In genomic region chr16:84973446-84974175, GRCm38 (mm10) we compare ENCODE assay signal across 18 mouse cellular contexts.
DNase-seq lines count a peak whose midpoint lies in the region; ATAC-seq and TF ChIP-seq lines count a peak whose summit lies in the region.
"Had no signal": no experiment of that assay in that cellular context is flagged by ENCODE, and none has a peak within 500 bp of the region (broad histone marks: within the 10 kb centered on the region; RNA-seq: fewer than 3 reads in every experiment).

No protein-coding gene starts in this region.

- H3K4me1 ChIP-seq in heart, embryonic 10.5 days: peaks cover 16% of the 10 kb centered on the region
- no peaks in the 10 kb centered on the region for H3K4me1 ChIP-seq in liver, postnatal 0 days (ENCODE audit: insufficient read depth)
- no peaks in the 10 kb centered on the region; the same call in 1 of the 2 replicates for H3K4me1 ChIP-seq in liver, embryonic 11.5 days (replicated peaks; ENCODE audit: control insufficient read depth, insufficient read depth, low read length)
- H3K4me1 ChIP-seq in heart, embryonic 11.5 days (ENCODE audit: control insufficient read depth, insufficient read depth, low read length): peaks cover 20% of the 10 kb centered on the region; the same call in 1 of the 2 replicates
- peaks cover 16% of the 10 kb centered on the region for H3K4me1 ChIP-seq in heart, embryonic 15.5 days (replicated peaks)
- H3K4me1 ChIP-seq: neural tube, embryonic 12.5 days had no signal

- 0 out of 2 replicates have a peak, but pooled peaks have one; percentile 28 for TF ChIP-seq EP300 in liver, postnatal 0 days (IDR thresholded peaks at IDR 0.05; ENCODE audit: low read depth)

- H3K9ac ChIP-seq in liver, postnatal 0 days (replicated peaks): no peak overlapping the region
- H3K9ac ChIP-seq in liver, embryonic 11.5 days (ENCODE audit: low read depth, low read length): no peak overlapping the region
- no peak overlapping the region for H3K9ac ChIP-seq in heart, embryonic 11.5 days (ENCODE audit: low read depth, low read length)
- no peak overlapping the region for H3K9ac ChIP-seq in heart, embryonic 15.5 days
- H3K9ac ChIP-seq: forebrain, embryonic 15.5 days; liver, embryonic 14.5 days; midbrain, embryonic 15.5 days; neural tube, embryonic 12.5 days had no signal

- ATAC-seq in liver, postnatal 0 days: no peak
- no peak for ATAC-seq in liver, embryonic 11.5 days (replicated peaks; ENCODE audit: low FRiP score)
- ATAC-seq in heart, embryonic 11.5 days (replicated peaks; ENCODE audit: insufficient number of reproducible peaks, low FRiP score, low TSS enrichment): no peak
- peak; percentile 70 for ATAC-seq in heart, embryonic 15.5 days (replicated peaks; ENCODE audit: insufficient number of reproducible peaks, insufficient read depth, low FRiP score, low read depth)
- ATAC-seq: forebrain, embryonic 15.5 days; midbrain, embryonic 15.5 days had no signal

- 88% methylated on average over 15 of the region's 15 CpGs for WGBS in heart, embryonic 10.5 days
- WGBS in liver, postnatal 0 days (ENCODE audit: insufficient replicate concordance): 87% methylated on average over 15 of the region's 15 CpGs
- WGBS in liver, embryonic 11.5 days: 89% methylated on average over 15 of the region's 15 CpGs
- 91% methylated on average over 15 of the region's 15 CpGs for WGBS in heart, embryonic 11.5 days (ENCODE audit: insufficient replicate concordance)
- 86% methylated on average over 15 of the region's 15 CpGs for WGBS in heart, embryonic 15.5 days

- no peak overlapping the region for H3K4me3 ChIP-seq in heart, embryonic 10.5 days
- H3K4me3 ChIP-seq in liver, postnatal 0 days (ENCODE audit: low read depth, low read length): no peak overlapping the region
- H3K4me3 ChIP-seq in liver, embryonic 11.5 days (ENCODE audit: low read depth, low read length): no peak overlapping the region
- no peak overlapping the region for H3K4me3 ChIP-seq in heart, embryonic 11.5 days (ENCODE audit: low read depth, low read length)
- no peak overlapping the region for H3K4me3 ChIP-seq in heart, embryonic 15.5 days
- H3K4me3 ChIP-seq: embryonic facial prominence, embryonic 10.5 days; erythroblast, embryonic 14.5 days; forebrain, embryonic 15.5 days; midbrain, embryonic 15.5 days; neural tube, embryonic 12.5 days had no signal

- H3K27me3 ChIP-seq in heart, embryonic 10.5 days (ENCODE audit: insufficient read depth, poor library complexity, severe bottlenecking): no peaks in the 10 kb centered on the region
- no peaks in the 10 kb centered on the region for H3K27me3 ChIP-seq in liver, postnatal 0 days (ENCODE audit: insufficient read depth, low read length)
- H3K27me3 ChIP-seq in liver, embryonic 11.5 days (replicated peaks; ENCODE audit: control insufficient read depth, insufficient read depth, low read length): no peaks in the 10 kb centered on the region
- no peaks in the 10 kb centered on the region for H3K27me3 ChIP-seq in heart, embryonic 11.5 days (ENCODE audit: control insufficient read depth, insufficient read depth, low read length)
- H3K27me3 ChIP-seq in heart, embryonic 15.5 days: no peaks in the 10 kb centered on the region
- H3K27me3 ChIP-seq: forebrain, embryonic 15.5 days; midbrain, embryonic 15.5 days; neural tube, embryonic 12.5 days had no signal

- intact Hi-C loops in heart, postnatal 14 days (cut with DNase I): no loop called here

- H3K4me2 ChIP-seq in liver, postnatal 0 days (ENCODE audit: low read depth, low read length): no peak overlapping the region
- H3K4me2 ChIP-seq in liver, embryonic 11.5 days: no peak overlapping the region
- no peak overlapping the region for H3K4me2 ChIP-seq in heart, embryonic 11.5 days
- no peak overlapping the region for H3K4me2 ChIP-seq in heart, embryonic 15.5 days
- H3K4me2 ChIP-seq: forebrain, embryonic 15.5 days; midbrain, embryonic 15.5 days; neural tube, embryonic 12.5 days had no signal

- H3K27ac ChIP-seq in heart, embryonic 10.5 days: peak overlapping the region; percentile 70; the same call in 1 of the 2 replicates
- H3K27ac ChIP-seq in liver, postnatal 0 days (ENCODE audit: low read depth): 0 out of 2 replicates have a peak overlapping the region, but pooled peaks have one; percentile 12
- no peak overlapping the region for H3K27ac ChIP-seq in liver, embryonic 11.5 days (ENCODE audit: low read depth, low read length)
- 0 out of 2 replicates have a peak overlapping the region, but pooled peaks have one; percentile 41 for H3K27ac ChIP-seq in heart, embryonic 11.5 days (ENCODE audit: low read depth, low read length)
- H3K27ac ChIP-seq in heart, embryonic 15.5 days: peak overlapping the region; percentile 63
- H3K27ac ChIP-seq: embryonic facial prominence, embryonic 10.5 days; forebrain, embryonic 15.5 days; liver, embryonic 14.5 days; midbrain, embryonic 15.5 days; neural tube, embryonic 12.5 days had no signal

- H3K9me3 ChIP-seq in heart, embryonic 10.5 days: no peaks in the 10 kb centered on the region
- H3K9me3 ChIP-seq in liver, postnatal 0 days (ENCODE audit: low read length): no peaks in the 10 kb centered on the region
- H3K9me3 ChIP-seq in liver, embryonic 11.5 days (ENCODE audit: control insufficient read depth, low read length): no peaks in the 10 kb centered on the region
- H3K9me3 ChIP-seq in heart, embryonic 11.5 days (replicated peaks; ENCODE audit: control insufficient read depth, low read length): no peaks in the 10 kb centered on the region
- no peaks in the 10 kb centered on the region for H3K9me3 ChIP-seq in heart, embryonic 15.5 days (replicated peaks)
- H3K9me3 ChIP-seq: embryonic facial prominence, embryonic 10.5 days; forebrain, embryonic 15.5 days; midbrain, embryonic 15.5 days; neural tube, embryonic 12.5 days had no signal

- peaks cover 49% of the 10 kb centered on the region for H3K36me3 ChIP-seq in heart, embryonic 10.5 days
- H3K36me3 ChIP-seq in liver, postnatal 0 days (replicated peaks; ENCODE audit: insufficient read depth, low read length): peaks cover 3% of the 10 kb centered on the region; the same call in 1 of the 2 replicates
- H3K36me3 ChIP-seq in liver, embryonic 11.5 days (ENCODE audit: control insufficient read depth, insufficient read depth, low read length): no peaks in the 10 kb centered on the region
- peaks cover 7% of the 10 kb centered on the region for H3K36me3 ChIP-seq in heart, embryonic 11.5 days (ENCODE audit: control insufficient read depth, insufficient read depth, low read length)
- H3K36me3 ChIP-seq in heart, embryonic 15.5 days: peaks cover 20% of the 10 kb centered on the region
- H3K36me3 ChIP-seq: G1E had no signal

- no peak for TF ChIP-seq CTCF in liver, postnatal 0 days (IDR thresholded peaks at IDR 0.05; ENCODE audit: low read depth)

- no peak for DNase-seq in heart, embryonic 10.5 days (ENCODE audit: low spot score)
- DNase-seq in heart, postnatal 14 days: no peak
- DNase-seq in liver, postnatal 0 days: no peak
- DNase-seq in liver, embryonic 11.5 days (ENCODE audit: low spot score): no peak
- DNase-seq in adrenal gland, postnatal 36 days: no peak
- DNase-seq: adrenal gland, adult 2 months; cerebellum, adult 9-11 months; gastrocnemius, postnatal 10 days; thymus, adult 18-20 months had no signal
